Mouse (Mus musculus): Measurements from ENCODE around the gene Chd6.

Gene Chd6

GRCm38 (mm10) chr2:160905301-160905700 lies 203.6 kb downstream of the Chd6 start:
- no peak for TF ChIP-seq GATA4 (IDR thresholded peaks at IDR 0.05; ENCODE audit: insufficient replicate concordance, low read length)

GRCm38 (mm10) chr2:160901656-160902412 lies 207.0 kb downstream of the Chd6 start:
- TF ChIP-seq GATA4 (IDR thresholded peaks at IDR 0.05; ENCODE audit: insufficient replicate concordance, low read length): no peak

All from liver, adult (tissue).